Mouse (Mus musculus): ENCODE results near the gene Cenpa.
A peak's percentile ranks its signal among the peaks of the same experiment; 100 is the strongest.

Cenpa gene

DNA sequence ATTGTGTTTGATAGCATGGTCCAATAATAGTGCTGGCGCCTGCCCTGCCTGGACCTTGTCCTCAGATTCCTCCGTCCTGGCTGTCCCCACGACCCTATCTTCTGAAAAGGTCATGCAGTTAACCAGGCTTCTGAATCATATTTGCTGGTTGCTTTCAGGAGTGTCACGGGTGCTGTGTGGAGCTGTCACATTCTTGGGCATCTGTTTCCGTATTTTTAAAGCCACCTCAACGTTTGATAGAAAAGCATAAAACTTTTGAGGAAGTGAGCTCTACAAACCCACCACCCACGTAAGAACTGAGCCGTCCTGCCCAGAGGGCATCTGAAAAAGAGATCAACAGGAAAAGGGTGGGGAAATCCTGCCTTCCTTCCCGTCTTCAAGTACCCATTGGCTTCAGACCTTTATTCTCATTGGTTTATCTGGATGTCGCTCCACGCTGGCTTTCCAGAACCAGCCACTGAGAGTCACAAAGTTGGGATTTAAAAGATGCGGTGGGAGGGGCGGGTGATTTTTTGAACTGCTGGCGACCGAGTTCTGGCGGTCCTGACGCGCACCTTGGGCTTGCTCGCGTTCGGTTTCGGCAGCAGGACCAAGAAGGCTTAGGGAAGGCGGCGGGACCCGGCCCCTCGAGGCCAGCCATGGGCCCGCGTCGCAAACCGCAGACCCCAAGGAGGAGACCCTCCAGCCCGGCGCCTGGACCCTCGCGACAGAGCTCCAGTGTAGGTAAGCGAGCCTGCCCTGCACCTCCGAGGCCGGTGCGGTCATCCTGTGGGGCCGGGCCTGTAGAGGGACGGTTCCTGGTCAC lies at the start of gene Cenpa:
Gene Cenpa, plus strand, starts transcription at position 387 of the 805 bp plus-strand sequence.
- peak; percentile 96 for DNase-seq (ENCODE audit: low spot score)

DNA sequence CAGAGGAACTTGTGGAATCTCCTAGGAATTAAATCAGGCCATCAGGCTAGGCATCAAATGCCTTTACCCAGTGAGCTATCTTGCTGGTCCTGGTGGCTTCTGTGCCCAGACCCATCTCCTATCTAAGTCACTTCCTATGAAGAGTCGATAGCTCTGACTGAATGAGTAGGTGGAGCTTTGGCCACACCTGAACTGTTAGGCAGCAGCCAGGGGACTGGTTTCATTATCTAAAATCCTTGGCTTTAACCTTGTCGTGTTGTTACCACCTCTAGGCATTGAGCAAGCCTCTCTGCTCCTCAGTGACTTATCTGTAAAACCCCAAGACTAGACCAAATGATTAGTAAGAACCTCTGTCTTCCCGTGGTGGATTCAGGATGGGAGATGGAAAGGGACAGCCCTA lies 49.2 kb upstream of the Cenpa start:
- no peak for DNase-seq (ENCODE audit: low spot score)

DNA sequence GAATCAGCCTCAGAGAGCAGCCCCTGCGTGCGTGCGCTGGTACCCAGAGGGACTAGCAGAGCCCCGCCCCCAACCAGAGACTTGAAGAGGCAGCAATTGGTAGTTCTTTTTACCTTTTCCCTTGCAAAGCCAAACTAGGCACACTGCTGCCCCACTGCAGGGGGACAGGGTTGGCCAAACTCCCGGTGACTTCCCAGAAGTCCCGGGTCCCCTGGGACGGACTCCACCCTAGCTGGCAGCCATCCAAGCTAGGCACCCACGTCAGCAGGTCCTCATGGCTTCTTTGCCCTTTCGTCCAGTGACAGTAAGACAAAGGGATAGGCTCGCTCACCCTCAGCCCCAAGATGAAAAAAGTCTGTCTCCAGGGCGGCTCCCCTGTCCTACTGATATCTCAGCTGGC lies 48.7 kb upstream of the Cenpa start:
- DNase-seq (ENCODE audit: low spot score) = no peak

DNA sequence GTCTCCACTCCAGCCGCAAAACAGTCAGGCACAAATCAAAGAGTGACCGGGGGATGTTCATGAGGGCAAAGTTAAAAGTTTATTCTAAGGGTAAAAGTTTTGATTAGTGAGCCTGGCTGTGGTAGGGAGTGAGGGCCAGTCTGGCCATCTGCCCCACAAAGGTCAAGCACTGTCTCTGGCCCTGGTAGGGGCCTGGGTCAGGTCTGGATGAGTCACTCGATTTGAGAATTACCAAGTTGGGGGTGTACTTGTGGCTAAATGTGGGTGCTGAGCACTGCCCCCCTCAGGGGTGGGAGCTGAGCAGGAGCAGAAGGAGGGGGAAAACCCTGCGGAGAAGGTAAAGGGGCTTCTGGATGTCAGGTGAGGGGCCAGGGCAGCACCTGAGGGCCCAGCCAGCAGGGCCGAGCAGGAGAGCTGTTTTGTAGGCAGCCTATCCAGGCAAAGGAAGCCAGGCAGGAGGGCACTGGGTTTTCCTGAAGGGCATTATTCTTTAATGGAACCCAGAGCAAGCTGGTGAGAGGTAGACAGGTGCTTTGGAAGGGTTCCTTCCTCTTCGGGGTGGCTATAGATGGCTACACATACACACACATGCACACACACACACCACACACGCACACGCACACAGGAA lies 48.1 kb upstream of the Cenpa start:
- no peak for DNase-seq (ENCODE audit: low spot score)

DNA sequence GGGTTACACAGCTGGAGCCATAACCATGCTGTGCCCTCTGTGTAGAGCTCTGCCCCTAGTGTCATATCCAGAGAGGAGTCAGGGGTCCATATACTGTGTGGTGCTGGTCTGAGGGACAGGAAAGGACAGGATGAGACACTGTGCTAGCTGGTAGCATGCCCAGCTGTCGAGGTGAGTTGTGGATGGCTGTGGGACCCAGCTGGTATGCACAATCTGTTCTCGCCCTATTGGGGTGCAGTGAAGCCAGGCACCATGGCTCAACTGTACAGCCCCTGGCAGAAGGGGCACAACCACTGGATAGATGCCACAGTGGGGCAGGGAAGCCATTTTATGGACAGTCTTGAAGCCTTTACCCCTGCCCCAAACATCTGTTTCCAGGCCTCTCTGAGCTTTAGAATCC lies 47.4 kb upstream of the Cenpa start:
- DNase-seq (ENCODE audit: low spot score) = no peak

DNA sequence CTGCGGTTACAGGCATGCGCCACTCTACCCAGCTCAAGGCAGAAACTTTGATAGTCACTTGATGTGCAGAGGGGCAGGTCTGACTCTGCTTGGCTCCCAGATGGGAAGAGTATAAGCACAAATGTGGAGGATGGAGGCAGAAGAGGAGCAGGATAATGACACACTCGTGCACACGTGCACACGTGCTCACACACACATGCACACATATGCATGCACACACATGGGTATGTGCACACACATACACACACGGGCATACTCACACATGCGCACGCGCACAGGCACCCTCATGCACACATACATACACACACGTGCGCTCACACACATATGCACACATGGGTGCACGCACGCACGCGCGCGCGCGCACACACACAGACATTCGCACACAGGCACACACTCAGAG lies 46.0 kb upstream of the Cenpa start:
- no peak for DNase-seq (ENCODE audit: low spot score)

DNA sequence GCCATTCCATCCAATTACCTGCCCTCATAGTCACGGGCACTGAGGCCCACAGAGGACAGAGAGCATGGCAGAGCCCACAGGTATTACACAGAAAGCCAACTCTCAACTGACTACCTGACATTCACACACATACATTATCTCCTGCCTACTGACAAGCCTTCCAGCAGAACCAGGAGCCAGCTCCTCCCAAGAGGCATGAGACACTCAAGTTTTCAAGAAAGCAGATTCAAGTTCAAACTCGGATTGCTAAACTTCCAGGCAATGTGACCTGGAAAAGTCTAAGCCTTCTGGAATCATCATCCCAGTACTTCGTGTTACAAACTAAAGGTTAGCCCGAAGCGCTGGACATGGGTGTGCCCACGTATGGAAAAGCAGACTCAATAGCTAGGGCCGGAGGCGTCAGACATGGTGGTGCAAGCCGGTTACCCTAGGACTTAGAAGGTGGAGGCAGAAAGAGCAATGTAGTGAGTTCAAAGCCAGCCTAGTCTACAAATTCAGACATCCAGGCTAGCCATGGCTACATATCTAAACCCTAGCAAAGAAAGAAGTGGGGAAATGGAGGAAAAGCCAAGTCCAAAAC lies 45.3 kb upstream of the Cenpa start:
- no peak for DNase-seq (ENCODE audit: low spot score)

DNA sequence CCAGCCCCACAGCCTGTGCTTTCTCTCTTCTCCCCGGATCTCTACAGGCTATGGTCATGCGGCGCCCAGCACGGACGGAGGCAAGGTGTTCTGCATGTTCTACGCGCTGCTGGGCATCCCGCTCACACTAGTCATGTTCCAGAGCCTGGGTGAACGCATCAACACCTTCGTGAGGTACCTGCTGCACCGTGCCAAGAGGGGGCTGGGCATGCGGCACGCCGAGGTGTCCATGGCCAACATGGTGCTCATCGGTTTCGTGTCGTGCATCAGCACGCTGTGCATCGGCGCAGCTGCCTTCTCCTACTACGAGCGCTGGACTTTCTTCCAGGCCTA lies 44.8 kb upstream of the Cenpa start:
- DNase-seq (ENCODE audit: low spot score) = no peak

DNA sequence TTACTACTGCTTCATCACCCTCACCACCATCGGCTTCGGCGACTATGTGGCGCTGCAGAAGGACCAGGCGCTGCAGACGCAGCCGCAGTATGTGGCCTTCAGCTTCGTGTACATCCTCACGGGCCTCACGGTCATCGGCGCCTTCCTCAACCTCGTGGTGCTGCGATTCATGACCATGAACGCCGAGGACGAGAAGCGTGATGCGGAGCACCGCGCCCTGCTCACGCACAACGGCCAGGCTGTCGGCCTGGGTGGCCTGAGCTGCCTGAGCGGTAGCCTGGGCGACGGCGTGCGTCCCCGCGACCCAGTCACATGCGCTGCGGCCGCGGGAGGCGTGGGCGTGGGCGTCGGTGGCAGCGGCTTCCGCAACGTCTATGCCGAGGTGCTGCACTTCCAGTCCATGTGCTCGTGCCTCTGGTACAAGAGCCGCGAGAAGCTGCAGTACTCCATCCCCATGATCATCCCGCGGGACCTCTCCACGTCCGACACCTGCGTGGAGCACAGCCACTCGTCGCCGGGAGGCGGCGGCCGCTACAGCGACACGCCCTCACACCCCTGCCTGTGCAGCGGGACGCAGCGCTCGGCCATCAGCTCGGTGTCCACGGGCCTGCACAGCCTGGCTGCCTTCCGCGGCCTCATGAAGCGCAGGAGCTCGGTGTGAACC lies 44.3 kb upstream of the Cenpa start:
- DNase-seq (ENCODE audit: low spot score) = no peak

DNA sequence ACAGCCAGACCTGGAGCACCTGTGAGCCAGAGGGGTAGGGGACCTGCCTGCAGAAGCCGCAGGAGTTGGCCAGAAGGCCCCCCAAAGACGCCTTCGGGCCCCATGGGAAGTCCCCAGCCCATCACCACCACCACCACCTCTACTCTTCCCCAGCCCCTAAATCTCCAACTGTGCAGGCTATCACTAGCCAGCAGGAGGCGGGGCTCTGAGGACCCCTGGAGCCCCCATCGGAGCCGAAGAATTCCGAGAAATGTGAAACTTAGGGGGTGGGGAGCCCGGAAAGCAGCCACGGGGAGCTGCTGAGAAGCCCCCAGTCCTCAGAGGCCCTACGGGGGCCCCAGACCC lies 43.8 kb upstream of the Cenpa start:
- no peak for DNase-seq (ENCODE audit: low spot score)

DNA sequence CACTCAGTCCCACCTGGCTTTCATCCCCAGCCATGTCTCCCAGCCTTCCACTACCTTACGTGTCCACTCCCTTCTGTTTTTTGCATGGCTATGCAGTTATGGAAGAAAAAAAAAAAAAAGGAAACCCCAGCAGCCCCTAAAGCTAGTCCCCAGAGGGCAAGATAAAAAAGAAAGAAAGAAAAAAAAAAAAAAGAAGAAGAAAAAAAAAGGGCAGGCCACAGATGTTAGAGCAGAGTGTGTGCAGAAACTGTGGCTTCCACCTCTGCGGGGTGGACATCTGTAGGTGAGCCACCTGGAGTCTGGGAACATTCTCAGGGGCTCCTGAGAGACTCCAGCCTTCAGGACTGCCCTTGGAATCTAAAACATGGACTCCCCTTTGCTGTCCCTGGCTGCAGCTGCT lies 43.2 kb upstream of the Cenpa start:
- DNase-seq (ENCODE audit: low spot score) = no peak

DNA sequence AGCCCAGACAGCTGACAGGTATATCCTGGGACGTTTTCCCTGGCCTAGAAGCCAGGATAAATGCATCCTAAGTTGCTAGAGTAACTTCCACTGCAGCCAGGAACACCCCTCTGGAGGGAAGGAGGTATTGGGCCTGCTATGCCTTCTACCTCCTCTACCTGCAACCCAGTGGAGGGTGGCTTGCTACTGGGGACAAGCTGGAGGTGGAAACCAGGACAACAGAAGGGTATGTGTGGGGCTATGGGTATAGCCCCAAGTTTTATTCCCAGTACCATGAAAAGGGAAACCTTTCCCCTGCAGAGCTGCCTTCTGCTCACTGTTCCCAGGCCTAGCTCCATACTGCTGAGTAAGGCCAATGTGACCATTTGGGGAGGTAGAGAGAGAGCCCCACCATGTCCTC lies 42.3 kb upstream of the Cenpa start:
- DNase-seq (ENCODE audit: low spot score) = no peak

DNA sequence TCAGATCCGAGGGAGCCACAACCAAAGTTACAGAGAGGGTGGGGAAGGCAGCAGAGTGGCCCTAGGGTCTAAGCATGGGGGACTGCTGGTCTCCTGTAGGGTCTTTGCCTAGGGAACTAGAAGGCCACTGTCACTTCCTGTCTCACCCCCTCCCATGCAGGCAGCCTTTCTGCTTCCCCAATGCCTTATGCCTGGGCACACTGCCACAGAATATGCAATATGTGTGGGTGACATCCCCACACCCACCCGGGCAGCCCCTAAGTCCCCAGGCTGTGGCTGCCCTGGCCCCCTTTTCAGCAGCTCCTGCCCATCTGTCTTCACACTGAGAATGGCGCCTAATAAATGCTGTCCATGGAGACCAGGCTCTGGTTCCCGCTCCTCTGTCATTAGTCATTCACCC lies 41.7 kb upstream of the Cenpa start:
- DNase-seq (ENCODE audit: low spot score) = no peak

DNA sequence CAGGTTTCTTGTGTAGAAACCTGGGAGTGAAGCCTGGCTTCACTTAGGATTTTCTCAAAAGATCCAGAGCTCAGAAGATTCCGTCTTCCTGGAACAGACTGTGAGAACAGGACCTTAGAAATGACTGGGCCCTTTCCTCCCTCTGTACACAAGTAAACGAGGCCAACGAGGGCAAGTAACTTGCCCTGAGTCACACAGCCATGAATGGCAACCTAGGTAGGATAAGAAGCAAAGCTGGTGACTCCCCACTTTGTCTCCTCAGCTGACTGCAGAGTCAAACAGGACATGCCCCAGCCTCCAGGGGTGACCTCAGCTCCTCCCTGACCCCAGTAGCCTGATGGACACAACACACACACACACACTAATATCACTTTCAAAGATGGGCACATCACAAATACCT lies 41.2 kb upstream of the Cenpa start:
- no peak for DNase-seq (ENCODE audit: low spot score)

DNA sequence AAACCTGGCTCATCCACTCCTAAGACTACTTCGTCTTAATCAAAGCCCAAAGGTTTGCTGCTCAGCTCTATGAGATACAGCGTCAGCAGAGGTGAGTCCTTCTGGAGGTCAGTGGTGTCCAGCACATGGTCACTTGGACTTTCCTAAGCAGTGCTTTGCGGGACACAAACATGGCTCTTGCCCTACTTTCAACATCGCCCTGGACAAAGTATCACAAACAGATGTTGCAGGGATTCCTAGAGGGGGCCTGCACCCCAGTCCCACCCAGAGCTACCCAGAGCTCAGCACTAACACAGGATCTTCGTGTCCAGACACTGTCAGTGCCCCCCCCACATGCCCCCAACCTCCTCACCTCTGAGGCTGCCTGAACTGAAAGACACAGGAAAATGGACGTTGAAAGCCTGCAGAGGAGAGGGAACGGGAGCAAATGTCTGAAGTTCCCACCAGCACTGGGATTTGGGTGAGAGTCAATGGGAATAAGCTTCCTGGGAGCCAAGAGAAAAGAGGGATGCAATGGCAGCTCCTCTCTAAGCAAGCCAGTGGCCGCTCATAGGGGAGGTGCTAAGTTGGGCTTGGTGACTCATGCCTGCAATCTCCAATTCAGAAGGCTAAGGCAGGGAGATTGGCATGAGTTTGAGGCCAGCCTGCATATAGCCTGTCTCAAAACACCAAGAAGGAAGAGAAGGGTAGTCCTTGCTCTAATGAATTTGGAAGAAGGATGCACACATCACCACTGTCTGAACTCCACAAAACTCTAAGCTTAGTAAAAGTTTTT lies 40.1 kb upstream of the Cenpa start:
- DNase-seq (ENCODE audit: low spot score) = no peak

DNA sequence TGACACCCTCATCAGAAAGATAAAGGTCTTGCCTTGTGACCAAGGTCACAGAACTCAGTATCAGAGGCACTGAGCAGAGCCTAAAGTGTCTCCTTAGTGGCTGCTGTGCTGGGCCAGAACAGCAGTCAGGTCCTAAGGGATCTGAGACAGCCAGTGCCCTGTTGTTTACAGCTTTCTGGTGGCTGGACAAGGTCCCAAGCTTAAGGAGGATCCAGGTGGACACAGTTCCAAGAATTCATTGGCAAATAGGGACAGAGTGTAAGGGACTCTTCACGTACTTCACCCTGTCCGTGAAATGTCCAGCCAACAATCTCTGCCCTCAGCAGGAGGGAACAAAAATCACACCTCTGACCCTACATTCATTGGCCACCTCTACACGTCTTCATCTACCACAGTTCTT lies 38.1 kb upstream of the Cenpa start:
- DNase-seq (ENCODE audit: low spot score) = no peak

DNA sequence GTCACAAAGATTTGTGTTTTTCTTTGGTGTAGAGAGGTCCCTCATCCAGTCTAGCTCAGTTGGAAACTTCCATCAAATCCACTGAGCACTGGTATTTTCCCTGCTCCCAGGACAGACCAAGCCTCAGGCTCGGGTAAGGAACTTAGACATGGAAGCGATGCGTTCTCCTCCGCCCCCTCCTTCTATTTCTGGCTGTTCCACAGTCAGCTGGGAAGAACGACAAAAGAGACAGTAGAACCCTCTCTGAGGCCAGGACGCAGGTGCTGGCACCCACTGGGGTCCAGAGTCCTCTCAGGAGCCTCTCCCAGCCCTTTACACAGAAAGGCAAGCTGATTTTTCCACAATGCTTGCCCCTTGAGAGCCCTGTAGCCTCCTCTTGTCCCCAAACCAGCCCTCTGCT lies 36.2 kb upstream of the Cenpa start:
- DNase-seq (ENCODE audit: low spot score) = no peak

DNA sequence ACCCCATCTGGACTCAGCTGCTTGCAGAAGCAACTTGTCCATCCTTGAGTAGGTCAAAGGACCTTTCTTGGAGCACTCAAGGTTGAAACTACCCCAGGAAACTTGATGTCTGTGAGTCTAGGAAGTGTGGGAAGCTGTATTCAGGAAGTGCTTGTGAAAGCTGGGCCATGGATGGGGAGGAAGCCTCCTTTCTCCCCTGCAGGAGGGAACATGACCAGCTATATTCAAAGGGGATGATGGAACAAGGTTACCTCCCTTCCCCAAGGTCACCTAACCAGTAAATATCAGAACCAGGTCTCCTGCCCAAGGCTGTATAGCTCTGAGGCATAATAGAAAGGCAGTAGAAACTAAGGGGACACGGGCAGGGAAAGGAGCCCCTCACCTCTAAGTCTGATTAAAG lies 34.4 kb upstream of the Cenpa start:
- no peak for DNase-seq (ENCODE audit: low spot score)

DNA sequence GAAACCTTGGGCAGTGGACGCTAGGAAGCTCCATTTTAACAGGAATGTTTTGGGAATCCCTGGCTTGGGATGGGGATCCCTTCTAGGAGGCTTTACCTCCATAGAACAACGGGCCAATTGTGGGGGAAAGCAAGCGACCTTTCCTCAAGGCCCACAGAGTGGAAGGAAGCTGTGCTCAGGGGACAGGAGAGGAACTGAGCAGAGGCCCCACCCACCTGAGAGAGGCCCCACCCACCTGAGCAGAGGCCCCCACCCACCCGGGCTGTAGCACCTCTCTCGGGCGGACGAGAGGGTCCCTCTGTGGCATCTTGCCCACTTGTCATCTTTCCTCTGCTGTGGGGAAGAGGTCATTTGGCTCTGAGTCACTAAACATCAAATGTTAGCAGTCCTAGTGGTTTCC lies 29.6 kb upstream of the Cenpa start:
- no peak for DNase-seq (ENCODE audit: low spot score)

DNA sequence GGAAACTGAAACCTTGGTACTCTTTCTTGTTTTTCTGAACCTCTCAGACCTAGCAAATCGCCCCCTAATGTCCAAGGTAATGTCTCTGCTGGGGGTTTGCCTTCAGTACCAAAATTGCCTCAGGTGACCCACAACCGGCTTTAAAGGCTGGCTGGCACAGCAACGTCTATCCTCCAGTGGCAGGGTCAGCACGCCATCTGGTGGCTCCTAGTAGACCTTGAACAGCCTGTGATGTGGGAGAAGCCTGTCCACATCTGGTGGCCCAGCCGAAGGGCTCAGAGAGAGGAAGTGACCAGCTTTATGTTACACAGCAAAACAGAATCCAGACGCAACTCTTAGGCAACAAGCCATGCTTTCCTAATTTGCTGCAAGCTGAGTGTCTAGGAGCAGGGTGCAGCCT lies 28.5 kb upstream of the Cenpa start:
- peak; percentile 64 for DNase-seq (ENCODE audit: low spot score)

DNA sequence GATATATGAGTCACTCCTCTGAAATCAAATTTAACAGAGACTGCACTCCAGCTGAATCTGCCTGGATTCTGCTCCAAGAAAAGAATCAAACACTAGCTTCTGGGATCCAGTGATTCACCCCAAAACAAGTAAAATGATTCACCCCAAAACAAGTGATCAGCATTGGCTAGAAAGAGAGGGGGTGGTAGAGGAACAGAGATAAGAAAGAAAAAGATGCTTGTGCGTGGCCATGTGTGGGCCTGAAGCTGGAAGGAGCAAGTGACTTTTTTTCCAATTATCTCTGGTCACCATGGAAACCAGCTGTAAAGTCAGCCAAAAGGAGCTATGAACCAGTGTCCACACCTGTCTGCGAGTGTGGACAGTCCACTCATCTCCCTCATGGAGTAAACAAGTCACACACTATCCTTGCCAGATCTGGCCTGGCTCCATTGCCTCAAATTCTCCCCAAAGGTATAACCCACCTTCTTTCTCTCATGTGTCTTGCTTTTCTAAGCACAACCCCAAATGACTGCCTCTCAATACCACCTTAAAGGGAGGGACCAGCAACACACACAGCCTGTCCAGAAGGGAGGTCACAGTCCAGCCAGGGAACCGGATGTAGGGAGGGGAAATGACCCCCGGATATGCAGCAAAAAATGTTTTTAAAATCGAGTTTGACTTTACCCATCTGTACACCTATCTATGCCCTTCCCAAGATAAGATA lies 22.9 kb upstream of the Cenpa start:
- no peak for DNase-seq (ENCODE audit: low spot score)

DNA sequence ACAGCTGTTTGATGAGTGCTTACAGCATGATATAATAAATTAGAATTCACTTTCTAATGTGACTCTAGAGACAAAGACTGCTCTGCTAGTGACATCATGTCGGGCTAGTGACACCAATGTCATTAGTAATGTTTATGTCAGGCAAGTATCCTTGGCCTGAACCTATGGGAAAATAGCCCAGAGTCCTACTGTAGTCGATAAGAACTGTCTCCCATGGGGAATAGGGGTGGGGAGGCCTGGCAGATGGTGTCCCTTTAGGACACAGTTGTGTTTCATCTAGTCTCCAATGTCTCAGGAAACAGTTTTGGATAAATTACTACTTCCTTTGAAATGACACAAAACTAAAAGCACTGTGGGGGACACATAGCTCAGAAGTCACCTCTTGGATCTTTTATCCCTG lies 20.5 kb upstream of the Cenpa start:
- no peak for DNase-seq (ENCODE audit: low spot score)
